Mouse (Mus musculus): ENCODE measurements around the gene 5830473C10Rik.
"Not testable (repeated sequence)": the region's sequence is repeated elsewhere in the genome, so short reads cannot be mapped to it uniquely, and the experiment has no call there.

Gene 5830473C10Rik

GRCm38 (mm10) chr5:90594945-90595344 lies 34.0 kb downstream of the 5830473C10Rik start:
- no peak for DNase-seq (ENCODE audit: low spot score in 2 of 2)

- no peak for DNase-seq (ENCODE audit: low spot score in 2 of 2)
Measured at GRCm38 (mm10) chr5:90596155-90596554, 35.2 kb downstream of the 5830473C10Rik start.

GRCm38 (mm10) chr5:90601469-90601868 lies 40.6 kb downstream of the 5830473C10Rik start:
- DNase-seq (ENCODE audit: low spot score in 2 of 2), result peak in 1 of 2 experiments; percentile 32

GRCm38 (mm10) chr5:90603407-90603923 lies 42.6 kb downstream of the 5830473C10Rik start:
- no peak for DNase-seq (ENCODE audit: low spot score in 2 of 2)

DNA sequence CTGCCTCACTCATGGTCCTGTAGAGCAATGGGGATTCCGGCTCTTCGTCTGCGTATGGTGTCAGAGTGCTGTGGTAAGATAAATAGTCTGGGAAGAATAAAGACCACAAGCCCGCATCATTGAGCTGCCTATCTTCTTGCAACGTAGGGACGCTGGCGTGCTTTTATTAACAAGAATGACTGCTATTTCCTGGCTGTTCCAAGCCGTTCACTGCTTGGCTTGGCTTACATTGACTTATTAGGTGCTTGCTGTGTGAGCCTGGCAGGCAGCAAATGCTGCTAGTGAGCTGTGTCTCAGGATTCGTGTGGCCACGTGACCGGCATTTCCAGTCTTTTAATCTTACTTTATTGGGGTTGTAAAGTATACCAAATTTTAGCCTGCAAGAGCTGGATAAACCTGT lies 48.0 kb downstream of the 5830473C10Rik start:
- DNase-seq (ENCODE audit: low spot score in 2 of 2), result no peak

DNA sequence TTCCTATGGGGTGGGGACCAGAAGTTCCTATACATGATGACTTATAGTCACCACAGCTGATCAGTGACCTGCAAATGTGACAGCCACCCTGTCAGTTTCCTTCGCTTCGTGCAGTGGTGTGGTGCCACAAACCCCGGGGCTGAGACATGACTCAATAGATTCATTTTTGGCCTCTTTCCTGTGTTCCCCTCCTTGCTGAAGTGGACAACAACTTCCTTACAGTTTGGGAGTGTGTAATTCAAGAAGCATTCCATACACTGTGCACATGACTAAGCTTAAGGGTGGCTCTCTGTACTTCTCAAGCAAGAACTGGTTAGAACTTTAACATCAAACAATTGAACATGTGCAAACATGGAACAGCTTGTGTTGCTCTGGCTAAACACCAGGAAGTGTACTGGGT lies 50.5 kb downstream of the 5830473C10Rik start:
- DNase-seq (ENCODE audit: low spot score in 2 of 2), result no peak

GRCm38 (mm10) chr5:90611996-90612611 lies 51.2 kb downstream of the 5830473C10Rik start:
- DNase-seq (ENCODE audit: low spot score in 2 of 2), result no peak

DNA sequence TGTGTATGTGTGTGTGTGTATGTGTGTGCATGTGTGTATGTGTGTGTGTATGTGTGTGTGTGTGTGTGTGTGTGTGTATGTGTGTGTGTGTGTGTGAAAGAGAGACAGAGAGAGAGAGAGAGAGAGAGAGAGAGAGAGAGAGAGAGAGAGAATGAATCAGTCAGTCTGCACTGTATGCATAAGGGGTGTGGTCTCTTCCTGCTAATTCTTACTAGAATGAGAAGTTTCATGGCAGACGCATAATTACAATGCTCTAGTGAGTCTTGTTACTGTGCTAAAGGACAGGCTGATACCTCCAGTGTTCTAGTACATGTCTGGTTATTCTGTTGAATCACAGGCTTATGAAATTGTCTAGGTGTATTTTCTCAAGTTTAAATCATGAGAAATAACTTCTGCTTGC lies 51.8 kb downstream of the 5830473C10Rik start:
- DNase-seq (ENCODE audit: low spot score in 2 of 2), result not testable (repeated sequence)

DNA sequence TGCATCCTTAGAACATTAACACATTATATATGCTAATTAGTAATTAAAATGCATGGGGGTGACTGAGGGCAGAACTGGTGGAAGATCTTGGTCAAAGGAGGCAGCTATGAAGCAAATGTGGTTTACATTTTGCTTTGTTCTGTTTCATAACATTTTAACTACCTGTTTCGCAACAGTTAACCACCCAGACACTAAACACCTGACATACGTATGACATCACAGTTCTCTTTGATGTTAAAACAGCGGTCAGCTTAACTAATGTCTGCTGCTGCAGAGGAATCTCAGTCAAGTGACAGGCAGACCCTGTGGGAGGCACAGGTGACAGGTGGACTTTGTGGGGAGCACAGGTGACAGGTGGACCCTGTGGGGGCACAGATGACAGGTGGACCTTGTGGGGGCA lies 57.0 kb downstream of the 5830473C10Rik start:
- DNase-seq (ENCODE audit: low spot score in 2 of 2), result no peak

GRCm38 (mm10) chr5:90621316-90621715 lies 60.4 kb downstream of the 5830473C10Rik start:
- no peak for DNase-seq (ENCODE audit: low spot score in 2 of 2)

- DNase-seq (ENCODE audit: low spot score in 2 of 2), result no peak
Measured at GRCm38 (mm10) chr5:90621726-90622125, 60.8 kb downstream of the 5830473C10Rik start.

- DNase-seq (ENCODE audit: low spot score in 2 of 2), result no peak
Measured at GRCm38 (mm10) chr5:90623209-90623608, 62.3 kb downstream of the 5830473C10Rik start.

DNA sequence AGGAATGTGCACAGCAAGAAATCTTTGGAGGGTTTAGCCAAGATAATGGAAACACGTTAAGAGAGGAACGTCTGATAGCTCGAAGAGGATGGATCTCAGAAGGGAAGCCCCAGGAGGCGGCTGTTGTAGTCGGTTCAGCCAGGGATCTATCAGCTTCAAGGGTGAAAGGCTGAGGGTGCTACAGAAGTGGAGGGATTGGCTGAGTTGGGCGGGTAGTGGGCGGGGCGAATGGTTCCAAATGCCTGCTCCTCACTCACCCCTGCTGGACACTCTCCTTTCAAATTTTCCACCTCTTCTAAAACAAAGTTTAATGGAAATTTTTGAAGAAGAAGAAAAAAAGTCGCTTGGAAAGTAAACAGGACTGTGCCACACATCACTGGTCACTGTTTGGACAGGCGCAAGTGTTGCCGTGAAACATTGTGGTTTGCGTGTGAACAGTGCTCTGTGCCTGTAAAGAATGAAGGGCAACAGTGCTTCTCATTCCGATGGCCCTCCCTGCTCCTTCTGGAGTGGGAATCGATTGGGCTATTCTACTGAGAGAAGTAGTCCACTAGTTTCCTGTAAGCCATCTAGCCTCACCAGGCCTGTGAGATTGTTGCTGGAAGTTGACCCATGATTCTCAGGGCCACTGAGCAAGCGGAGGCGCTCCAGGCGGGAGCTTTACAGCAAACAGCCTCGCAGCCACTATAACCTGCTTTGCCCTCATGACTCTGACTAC lies 64.0 kb downstream of the 5830473C10Rik start:
- no peak for DNase-seq (ENCODE audit: low spot score in 2 of 2)

DNA sequence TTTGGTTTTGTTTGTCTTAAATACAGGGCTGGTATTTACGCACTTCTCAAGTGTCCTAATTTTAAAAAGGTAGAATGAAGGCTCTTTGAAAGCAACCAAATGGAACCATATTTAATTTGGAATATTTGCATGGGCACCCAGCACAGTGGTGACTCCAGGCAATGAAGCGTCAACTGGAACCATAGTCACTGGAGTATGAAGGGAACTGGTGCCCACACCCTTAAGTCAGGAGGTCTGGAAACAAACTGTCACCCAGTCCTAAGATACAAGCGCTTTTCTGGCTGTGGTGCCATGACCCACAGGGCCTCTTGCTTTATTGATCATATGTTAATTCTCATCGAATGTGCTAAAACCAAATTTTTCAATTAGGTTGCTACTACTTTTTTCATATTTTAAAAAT lies 66.5 kb downstream of the 5830473C10Rik start:
- DNase-seq (ENCODE audit: low spot score in 2 of 2), result no peak

DNA sequence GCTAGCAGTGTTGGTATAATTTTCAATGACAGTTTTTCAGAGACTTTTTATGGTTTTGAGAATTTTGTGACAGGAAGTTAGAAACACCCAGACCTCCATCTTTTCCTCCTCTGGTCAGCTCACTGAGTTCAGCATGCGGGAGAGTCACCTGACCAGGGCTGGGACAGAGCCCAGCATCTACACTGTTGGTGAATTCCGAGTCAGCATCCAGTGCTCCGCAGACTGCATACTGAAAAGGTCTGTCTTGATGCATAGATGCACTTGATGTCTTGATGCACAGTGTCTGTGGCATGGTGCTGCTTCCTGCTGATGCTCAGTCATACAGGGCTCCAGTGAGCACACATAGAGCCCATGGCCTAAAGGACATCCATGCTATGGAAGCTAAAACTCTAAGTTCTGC lies 67.1 kb downstream of the 5830473C10Rik start:
- DNase-seq (ENCODE audit: low spot score in 2 of 2), result no peak

DNA sequence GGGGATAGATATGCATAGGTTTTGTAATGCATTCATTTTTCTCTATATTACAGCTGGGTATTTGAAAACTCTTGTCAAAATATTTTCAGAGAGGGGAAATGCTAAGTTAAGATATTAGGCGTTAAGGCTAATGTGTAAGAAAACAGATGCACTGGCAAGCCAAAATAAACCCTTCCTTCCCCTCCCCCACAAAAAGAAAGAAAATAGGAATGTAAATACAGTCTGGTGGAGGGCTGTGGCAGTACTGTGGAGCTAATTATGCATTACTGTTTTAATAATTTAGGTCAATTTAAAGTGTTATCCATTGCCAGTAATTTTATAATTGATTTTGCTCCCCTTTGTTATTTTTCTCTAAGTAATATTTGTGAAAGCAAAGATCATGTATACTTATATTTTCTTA lies 67.6 kb downstream of the 5830473C10Rik start:
- no peak for DNase-seq (ENCODE audit: low spot score in 2 of 2)

- no peak for DNase-seq (ENCODE audit: low spot score in 2 of 2)
Measured at GRCm38 (mm10) chr5:90634885-90635284, 74.0 kb downstream of the 5830473C10Rik start.

GRCm38 (mm10) chr5:90640286-90641217 lies 79.6 kb downstream of the 5830473C10Rik start, which contains the start of gene Rassf6:
Gene Rassf6, minus strand, starts transcription at chr5:90640657.
- no peak for DNase-seq (ENCODE audit: low spot score in 2 of 2)

DNA sequence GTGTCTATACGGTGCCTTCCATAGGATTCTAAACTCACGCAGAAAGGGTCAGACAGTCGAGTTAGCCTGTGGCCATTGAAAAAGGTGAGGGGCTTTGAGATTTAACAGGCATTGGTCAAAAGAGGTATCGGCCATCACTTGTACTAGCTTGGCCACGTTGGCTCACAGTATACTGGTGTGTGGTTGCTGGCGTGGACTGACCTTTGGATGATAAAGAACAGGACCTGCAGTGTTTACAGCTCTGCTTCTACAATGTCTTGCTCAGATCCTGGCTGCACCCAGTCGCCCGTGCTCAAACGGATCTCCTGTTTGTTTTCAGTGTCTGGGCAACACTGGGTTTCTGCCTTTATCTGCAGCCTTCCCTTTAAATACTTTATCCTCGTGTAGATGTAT lies 80.3 kb downstream of the 5830473C10Rik start:
- no peak for DNase-seq (ENCODE audit: low spot score in 2 of 2)

DNA sequence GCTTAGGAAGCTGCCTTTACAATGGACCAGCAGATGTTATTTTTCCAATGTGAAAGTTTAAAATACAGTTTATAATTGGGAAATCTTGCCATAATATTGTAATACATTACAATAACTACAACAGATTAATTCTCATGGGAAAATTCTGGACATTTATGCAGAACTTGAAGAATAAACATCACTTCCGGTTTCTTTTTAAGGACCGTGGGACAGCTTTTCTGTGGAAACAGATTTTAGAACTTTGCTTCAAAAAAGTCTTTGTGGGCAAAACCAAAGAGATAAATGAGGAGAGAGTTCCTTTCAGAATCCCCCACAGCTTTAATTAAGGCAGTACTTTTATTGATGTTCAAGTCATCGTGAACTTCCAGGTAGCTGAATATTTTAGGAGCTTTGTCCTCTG lies 84.7 kb downstream of the 5830473C10Rik start:
- DNase-seq (ENCODE audit: low spot score in 2 of 2), result no peak

- DNase-seq (ENCODE audit: low spot score in 2 of 2), result no peak
Measured at GRCm38 (mm10) chr5:90646398-90646797, 85.5 kb downstream of the 5830473C10Rik start.

Data from frontal cortex, postnatal 14 days (tissue).